Mouse (Mus musculus) hindbrain, postnatal 0 days (tissue): ENCODE data around the gene Pdlim5. TPM values are rescaled to one million over a fixed set of nuclear protein-coding genes. Genes with fewer than 3 reads are reported as not detected.
A peak's percentile ranks its signal among the peaks of the same experiment; 100 is the strongest.

Experiments used
- ATAC-seq: fragments of 200-750 bp; cut with Nextera tagmentation; 2 replicates; pipeline ENCODE4 v1.8.0; 2017; ENCODE audit warnings: mild to moderate bottlenecking, moderate TSS enrichment, moderate library complexity
- DNase-seq: peaks from one replicate; pipeline ENCODE4 v3.0.0-alpha.2; 2015; ENCODE audit warnings: low spot score
- H3K27ac ChIP-seq: fragments of 300-500 bp; sonication (generic); 2 replicates; pipeline ENCODE4 v1.5.1; 2014; ENCODE audit warnings: mild to moderate bottlenecking
- H3K27me3 ChIP-seq: fragments of 300-500 bp; sonication (generic); 2 replicates; pipeline ENCODE4 v1.6.1; 2014; ENCODE audit warnings: low read length, mixed read lengths; ENCODE audit not compliant: insufficient read depth
- H3K36me3 ChIP-seq: fragments of 300-500 bp; sonication (generic); 2 replicates; pipeline ENCODE4 v1.6.1; 2014; ENCODE audit warnings: low read length, mixed read lengths; ENCODE audit not compliant: insufficient read depth
- H3K4me1 ChIP-seq: fragments of 300-500 bp; sonication (generic); 2 replicates; pipeline ENCODE4 v1.6.1; 2014; ENCODE audit warnings: antibody characterized with exemption, low read length, mixed read lengths; ENCODE audit not compliant: insufficient read depth
- H3K4me2 ChIP-seq: fragments of 300-500 bp; sonication (generic); 2 replicates; pipeline ENCODE4 v1.6.1; 2014; ENCODE audit warnings: low read depth, mild to moderate bottlenecking, low read length, moderate library complexity, mixed read lengths
- H3K4me3 ChIP-seq: fragments of 300-500 bp; sonication (generic); 2 replicates; pipeline ENCODE4 v1.5.1; 2014; ENCODE audit warnings: low read length
- H3K9ac ChIP-seq: fragments of 300-500 bp; sonication (generic); replicated peaks from 2 replicates; pipeline ENCODE4 v1.6.1; 2014; ENCODE audit warnings: mild to moderate bottlenecking, low read length, moderate library complexity, mixed read lengths
- H3K9me3 ChIP-seq: fragments of 300-500 bp; sonication (generic); 2 replicates; pipeline ENCODE4 v1.6.1; 2016; ENCODE audit warnings: low read length, mixed read lengths
- CTCF ChIP-seq: IDR thresholded peaks from 2 replicates; pipeline ENCODE4 v1.5.1; 2016; ENCODE audit warnings: antibody characterized with exemption, control low read depth, low read depth
- WGBS: fragments of 180-500 bp; shearing (Covaris S2); extraction: QIAGEN DNeasy Blood & Tissue Kit; methylation state at CpG from one replicate; pipeline ENCODE4 v1.1.7; 2014; 5-methylcytosine and 5-hydroxymethylcytosine counted together
- polyA plus RNA-seq: library from polyadenylated mRNA; unstranded; fragments of >200 nt; fragmentation: Nextera tagmentation; extraction: Ambion mirVana; gene quantifications from 2 replicates; pipeline ENCODE4 v1.2.1, GENCODE M21; 2015
- total RNA-seq: library from RNA; depleted of rRNA; stranded (reverse); fragments of >200 nt; gene quantifications from 2 replicates; pipeline ENCODE4 v1.2.3, GENCODE M21; 2014; rRNA removed

Pdlim5 gene
- total RNA-seq (24.4 and 29.7 TPM in 2 replicates), polyA plus RNA-seq (17.0 and 17.4 TPM in 2 replicates)

DNA sequence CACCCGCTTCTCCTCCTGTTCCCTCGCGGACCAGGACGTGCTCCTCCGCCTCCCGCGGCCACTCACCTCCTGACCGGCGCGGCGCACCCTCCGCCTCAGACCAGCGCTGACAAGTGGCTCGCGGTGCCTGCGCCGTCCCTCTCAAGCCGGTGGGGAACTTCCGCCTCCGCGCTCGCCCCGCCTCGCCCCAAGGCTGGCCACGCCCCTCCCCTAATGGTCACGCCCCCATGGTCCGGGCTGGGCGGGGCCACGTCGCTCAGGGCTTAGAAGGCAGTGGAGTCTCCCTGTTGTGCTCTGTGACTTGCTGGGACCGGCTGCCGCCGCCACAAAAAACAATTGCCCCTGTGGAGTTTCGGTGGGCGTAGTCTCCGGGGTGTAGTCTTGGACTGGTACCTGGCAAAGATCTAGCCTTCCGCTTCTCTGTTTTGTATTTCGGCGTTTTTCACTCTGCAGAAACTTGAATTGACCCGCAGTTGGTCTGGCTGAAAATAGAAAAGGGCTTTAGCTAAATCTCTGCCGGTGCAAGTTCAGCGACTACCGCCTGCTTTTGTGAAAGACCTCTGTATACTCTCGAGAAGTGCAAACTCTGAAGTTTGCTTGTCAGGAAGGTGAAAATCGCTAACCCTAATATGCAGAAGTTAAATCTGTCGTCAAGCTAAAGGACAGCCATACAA lies at the start of gene Pdlim5:
TSS of gene Pdlim5 (minus strand) at position 177 of the 674 bp plus-strand sequence.
- under 1% methylated on average over 42 of the region's 46 CpGs for WGBS
- peak; percentile 99 for ATAC-seq

DNA sequence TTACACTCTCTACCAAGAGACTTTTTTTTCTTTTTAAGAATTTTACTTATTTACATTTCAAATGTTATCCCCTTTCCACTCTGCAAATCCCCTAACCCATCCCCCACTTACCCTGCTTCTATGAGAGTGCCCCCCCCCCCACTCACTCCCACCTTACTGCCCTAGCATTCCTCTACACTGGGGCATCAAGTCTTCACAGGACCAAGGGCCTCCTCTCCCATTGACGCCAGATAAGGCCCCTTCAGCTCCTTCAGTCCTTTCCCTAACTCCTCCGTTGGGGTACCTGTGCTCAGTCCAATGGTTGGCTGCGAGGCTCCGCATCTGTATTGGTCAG lies 48.2 kb upstream of the Pdlim5 start:
- Histone ChIP-seq H3K9me3 (no peaks in the 10 kb centered on the region), H3K9ac (no peak overlapping the region), H3K4me1 (no peaks in the 10 kb centered on the region), H3K4me2 (0 out of 2 replicates have a peak overlapping the region, but pooled peaks have one; percentile 20), H3K36me3 (no peaks in the 10 kb centered on the region), H3K4me3 (no peak overlapping the region), H3K27ac (no peak overlapping the region), H3K27me3 (no peaks in the 10 kb centered on the region)
- ATAC-seq (no peak), DNase-seq (no peak)
- 39% methylated on average over 4 of the region's 4 CpGs for WGBS
- TF ChIP-seq CTCF = no peak

More for the DNA sequence above, at the start of gene Pdlim5:
- H3K4me2 ChIP-seq = peak within 1 kb of the TSS; percentile 86
- no peaks in the 10 kb centered on the region for H3K27me3 ChIP-seq
- DNase-seq = peak; percentile 89
- H3K9ac ChIP-seq = peak within 1 kb of the TSS; percentile 71
- 0 out of 2 replicates have a peak, but pooled peaks cover 4% of the 10 kb centered on the region for H3K4me1 ChIP-seq
- H3K9me3 ChIP-seq = no peaks in the 10 kb centered on the region
- peak within 1 kb of the TSS; percentile 80; the same call in 1 of the 2 replicates for H3K27ac ChIP-seq
- no peak for TF ChIP-seq CTCF
- peak within 1 kb of the TSS; percentile 83 for H3K4me3 ChIP-seq
- H3K36me3 ChIP-seq = no peaks in the 10 kb centered on the region

DNA sequence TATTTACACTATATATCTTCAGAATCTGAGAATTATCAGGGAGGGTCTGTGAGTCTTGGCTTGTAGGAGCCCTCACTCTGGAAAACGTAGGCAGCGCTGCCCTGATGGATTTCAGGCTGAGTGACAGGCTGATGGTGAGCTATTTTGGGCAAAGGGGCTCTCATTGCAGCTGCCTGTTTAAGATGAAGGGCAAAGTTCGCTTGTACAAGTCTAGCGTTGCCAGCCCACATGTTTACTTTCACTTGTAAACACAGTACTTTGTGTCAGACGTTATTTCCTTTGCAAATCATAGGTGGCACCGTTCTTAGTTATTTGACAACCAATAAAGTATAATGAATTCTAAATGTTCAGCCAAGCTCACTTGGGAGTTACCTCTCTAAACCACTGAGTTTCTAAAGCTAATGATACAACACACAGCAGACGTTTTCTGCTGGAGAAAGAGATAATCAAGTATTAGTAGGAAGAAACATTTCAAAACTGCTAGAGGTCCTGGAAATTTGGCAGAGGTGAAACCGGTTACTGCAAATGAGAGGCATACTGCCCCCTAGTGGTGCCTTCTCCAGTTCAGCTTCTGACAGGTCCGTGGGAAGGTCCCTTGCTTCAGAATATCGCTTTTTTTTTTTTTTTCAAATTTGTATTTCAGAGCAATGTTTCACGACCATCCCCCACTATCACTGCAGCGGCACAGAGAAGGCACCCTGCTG lies 47.7 kb upstream of the Pdlim5 start:
- no peaks in the 10 kb centered on the region for H3K4me1 ChIP-seq
- DNase-seq = peak; percentile 94
- H3K4me3 ChIP-seq = no peak overlapping the region
- TF ChIP-seq CTCF = peak; percentile 83
- no peak overlapping the region for H3K27ac ChIP-seq
- peak; percentile 32; the same call in 1 of the 2 replicates for ATAC-seq
- H3K9me3 ChIP-seq = no peaks in the 10 kb centered on the region
- H3K27me3 ChIP-seq = no peaks in the 10 kb centered on the region
- peak overlapping the region; percentile 20; the same call in 1 of the 2 replicates for H3K4me2 ChIP-seq
- H3K36me3 ChIP-seq = no peaks in the 10 kb centered on the region
- no peak overlapping the region for H3K9ac ChIP-seq
- 14% methylated on average over 12 of the region's 12 CpGs for WGBS

DNA sequence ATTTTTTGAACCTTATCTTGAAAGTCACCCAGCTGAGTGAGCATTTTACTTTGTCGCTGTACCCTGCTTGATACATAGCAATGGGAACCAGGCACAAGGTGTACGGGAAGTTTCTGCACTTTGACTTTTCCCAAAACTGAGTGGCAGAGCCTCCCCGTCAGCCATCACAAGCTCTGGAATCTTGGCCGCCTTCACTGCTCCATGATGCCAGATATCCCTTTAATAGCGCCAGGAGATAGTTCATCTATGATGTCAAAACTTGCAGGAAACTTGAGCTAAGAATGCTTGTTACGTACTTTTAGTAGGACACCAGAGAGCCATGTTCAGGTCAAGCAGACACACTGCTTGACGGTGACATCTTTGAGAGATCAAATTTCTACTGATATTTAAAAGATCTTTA lies 46.7 kb upstream of the Pdlim5 start:
- WGBS = 88% methylated on average over 7 of the region's 7 CpGs
- no peaks in the 10 kb centered on the region for H3K27me3 ChIP-seq
- H3K4me3 ChIP-seq = no peak overlapping the region
- H3K4me1 ChIP-seq = no peaks in the 10 kb centered on the region
- H3K27ac ChIP-seq = no peak overlapping the region
- no peaks in the 10 kb centered on the region for H3K36me3 ChIP-seq
- no peak overlapping the region for H3K9ac ChIP-seq
- DNase-seq (no peak), ATAC-seq (no peak)
- no peak overlapping the region for H3K4me2 ChIP-seq
- no peaks in the 10 kb centered on the region for H3K9me3 ChIP-seq
- no peak for TF ChIP-seq CTCF

DNA sequence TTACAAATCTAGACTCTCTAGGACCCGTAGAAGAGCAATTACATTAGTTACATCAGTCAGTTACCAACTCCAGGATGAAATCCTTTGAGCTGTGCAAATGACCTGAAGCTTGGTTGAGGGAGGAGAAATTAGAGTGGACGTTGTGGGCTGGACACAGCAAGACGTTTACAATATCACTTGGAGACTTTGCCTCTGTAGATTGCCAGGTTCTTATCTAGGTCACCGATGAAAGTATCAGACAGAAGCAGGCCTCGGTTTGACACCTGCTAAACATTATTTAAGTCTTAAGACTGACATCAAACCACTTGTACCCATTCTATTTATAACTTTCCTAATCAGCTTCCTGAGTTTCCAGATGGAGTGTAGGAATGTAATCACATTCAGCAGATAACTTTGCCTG lies 45.6 kb upstream of the Pdlim5 start:
- H3K4me1 ChIP-seq = no peaks in the 10 kb centered on the region
- WGBS = 69% methylated on average over 5 of the region's 5 CpGs

DNA sequence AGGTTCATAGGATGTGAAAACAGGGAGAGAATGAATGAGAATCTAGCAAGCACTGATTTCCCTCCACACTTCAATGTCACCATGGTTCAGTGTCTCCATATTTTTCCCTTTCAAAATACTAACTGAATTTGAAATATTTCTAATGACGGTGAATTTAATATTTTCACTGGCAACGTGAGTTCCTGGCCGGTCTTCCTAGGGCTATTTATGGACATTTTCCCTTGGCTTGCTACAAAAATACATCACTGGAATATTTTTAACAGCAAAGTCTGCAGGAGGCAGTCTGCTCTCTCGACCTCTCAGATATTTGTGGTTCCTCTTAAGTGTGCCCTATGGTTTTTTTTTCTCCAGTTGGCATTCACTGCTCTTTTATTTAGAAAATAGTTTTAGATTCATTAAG lies 44.7 kb upstream of the Pdlim5 start:
- no peak overlapping the region for H3K27ac ChIP-seq
- H3K4me3 ChIP-seq = no peak overlapping the region
- H3K9ac ChIP-seq = no peak overlapping the region
- no peaks in the 10 kb centered on the region for H3K4me1 ChIP-seq
- 63% methylated on average over 4 of the region's 4 CpGs for WGBS
- ATAC-seq = no peak
- no peaks in the 10 kb centered on the region for H3K36me3 ChIP-seq
- DNase-seq = no peak
- no peak overlapping the region for H3K4me2 ChIP-seq
- no peaks in the 10 kb centered on the region for H3K27me3 ChIP-seq
- H3K9me3 ChIP-seq = no peaks in the 10 kb centered on the region
- TF ChIP-seq CTCF = no peak

More for the DNA sequence above, 45.6 kb upstream of the Pdlim5 start:
- DNase-seq = no peak
- TF ChIP-seq CTCF = no peak
- H3K27ac ChIP-seq = no peak overlapping the region
- H3K9ac ChIP-seq = no peak overlapping the region
- no peaks in the 10 kb centered on the region for H3K27me3 ChIP-seq
- no peak overlapping the region for H3K4me2 ChIP-seq
- H3K4me3 ChIP-seq = no peak overlapping the region
- H3K9me3 ChIP-seq = no peaks in the 10 kb centered on the region
- ATAC-seq = no peak
- no peaks in the 10 kb centered on the region for H3K36me3 ChIP-seq
